Mouse (Mus musculus): ENCODE measurements at regions not wholly inside any gene's neighbourhood (a gene's known extent, or its start where the extent isn't known, plus 50 kb on each side); places are given as distances from the start of the nearest gene placed in this dataset.

- TF ChIP-seq CTCF (IDR thresholded peaks at IDR 0.05) (no peak), EP300 (IDR thresholded peaks at IDR 0.05) (no peak)
Measured at GRCm38 (mm10) chr16:62182988-62183387, 603.6 kb downstream of the Nsun3 start.

Data from lung, postnatal 0 days (tissue).